Mouse (Mus musculus) mouse trophoblast stem cell (cell line): ENCODE results near the gene Gipr.

ENCODE experiments used
- in situ Hi-C, 2 experiments: fragments of 300-500 bp; cut with MseI, MboI; formaldehyde crosslinking; loops; 2 replicates in 1 of 2; 3 replicates in 1 of 2; pipeline ENCODE4 v1.15.1; 2025

Gene Gipr

DNA sequence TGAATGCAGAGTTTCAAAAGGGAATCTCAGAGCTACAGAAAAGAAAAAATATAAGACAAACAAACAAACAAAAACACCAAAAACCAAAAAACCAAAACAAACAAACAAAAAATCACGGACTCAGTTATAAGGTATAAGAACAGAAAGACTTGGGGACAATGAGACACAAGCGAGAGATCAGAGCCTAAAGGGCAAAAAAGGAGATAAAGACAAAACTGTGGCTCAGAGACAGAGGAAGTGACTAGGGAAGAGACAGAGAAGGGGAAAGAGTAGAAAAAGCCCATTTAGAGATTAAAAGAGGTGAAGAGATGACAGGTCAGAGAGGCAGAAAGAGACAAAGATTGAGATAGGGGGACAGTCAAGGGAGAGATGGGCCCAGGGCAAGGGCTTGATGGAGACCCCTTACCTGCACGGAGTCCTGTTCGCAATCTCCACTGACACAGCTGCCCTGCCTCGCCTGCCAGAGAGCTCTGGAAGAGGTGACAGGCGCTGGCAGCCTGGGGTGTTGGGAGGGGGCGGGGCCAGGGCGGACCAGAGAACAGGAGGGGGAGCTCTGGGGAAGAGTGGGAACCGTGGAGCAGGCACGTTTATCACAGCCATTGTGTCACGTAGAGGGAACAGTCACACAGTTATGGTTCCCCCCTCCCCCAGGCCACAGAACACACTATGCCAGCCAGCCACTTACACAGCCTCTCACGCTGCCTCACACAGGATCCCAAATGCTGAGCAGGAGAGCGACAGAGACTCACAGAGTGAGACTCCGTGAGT is at the start of gene Gipr:
Gipr (minus strand) TSS at position 472 of the 768 bp plus-strand sequence.
- in situ Hi-C loops, result no loop called here

DNA sequence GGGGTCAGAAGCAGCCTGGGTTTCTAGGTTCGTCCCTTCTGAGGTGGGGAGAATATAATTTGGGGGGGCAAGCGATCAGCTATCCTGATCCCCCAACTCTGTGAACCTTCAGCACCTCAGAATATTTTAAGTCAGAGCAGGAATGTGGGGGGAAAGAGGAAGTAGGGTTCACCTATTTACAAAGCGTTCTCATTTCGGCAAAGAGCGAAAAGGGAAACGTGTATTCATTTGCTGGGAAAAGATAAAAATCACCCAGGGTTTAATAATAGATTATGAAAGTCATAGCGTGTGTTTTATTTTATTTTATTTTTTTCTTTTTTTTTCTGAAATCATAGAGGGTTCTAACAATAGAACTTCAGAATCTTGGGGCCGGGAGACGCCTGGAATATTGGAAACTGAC is 49.0 kb upstream of the Gipr start:
- in situ Hi-C loops, result no loop called here

DNA sequence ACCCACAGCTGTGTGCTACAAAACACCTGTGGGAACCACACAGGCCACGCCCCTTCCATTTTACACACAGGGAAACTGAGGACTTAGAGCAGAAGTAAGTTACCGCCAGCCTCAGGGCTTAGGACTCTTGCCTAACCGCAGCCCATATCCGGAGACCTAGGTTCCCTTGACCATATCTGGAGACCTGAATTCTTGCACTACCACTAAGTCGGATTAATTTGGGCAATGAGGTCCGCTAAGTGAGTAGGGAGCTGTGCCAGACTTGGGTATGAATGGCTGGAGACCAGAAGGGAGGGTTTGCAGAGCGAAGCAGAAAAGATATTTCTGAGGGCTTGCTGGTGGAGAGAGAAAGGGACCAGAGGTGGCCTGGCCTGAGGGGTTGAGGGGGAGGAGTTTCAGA is 48.4 kb upstream of the Gipr start:
- in situ Hi-C loops, result no loop called here

DNA sequence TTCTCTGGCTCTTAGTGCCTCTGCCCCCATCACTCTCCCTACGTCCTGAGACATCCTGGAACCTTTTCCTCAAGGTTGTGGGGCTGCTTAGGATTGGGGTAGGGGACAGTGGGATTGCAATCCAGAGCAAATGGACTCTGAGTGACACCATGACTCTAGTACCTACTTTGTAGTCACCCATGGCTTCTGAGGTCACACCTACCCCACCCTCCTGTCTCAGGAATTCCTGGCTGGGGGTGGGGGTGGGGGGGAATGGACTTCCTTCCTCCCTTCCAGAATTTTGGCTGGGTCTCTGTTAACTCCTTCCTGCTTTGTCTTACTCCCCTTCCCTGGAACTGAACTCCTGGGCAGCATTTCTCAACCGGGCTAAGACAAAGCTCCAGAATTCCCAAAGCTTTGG is 47.5 kb upstream of the Gipr start:
- in situ Hi-C loops, result no loop called here

DNA sequence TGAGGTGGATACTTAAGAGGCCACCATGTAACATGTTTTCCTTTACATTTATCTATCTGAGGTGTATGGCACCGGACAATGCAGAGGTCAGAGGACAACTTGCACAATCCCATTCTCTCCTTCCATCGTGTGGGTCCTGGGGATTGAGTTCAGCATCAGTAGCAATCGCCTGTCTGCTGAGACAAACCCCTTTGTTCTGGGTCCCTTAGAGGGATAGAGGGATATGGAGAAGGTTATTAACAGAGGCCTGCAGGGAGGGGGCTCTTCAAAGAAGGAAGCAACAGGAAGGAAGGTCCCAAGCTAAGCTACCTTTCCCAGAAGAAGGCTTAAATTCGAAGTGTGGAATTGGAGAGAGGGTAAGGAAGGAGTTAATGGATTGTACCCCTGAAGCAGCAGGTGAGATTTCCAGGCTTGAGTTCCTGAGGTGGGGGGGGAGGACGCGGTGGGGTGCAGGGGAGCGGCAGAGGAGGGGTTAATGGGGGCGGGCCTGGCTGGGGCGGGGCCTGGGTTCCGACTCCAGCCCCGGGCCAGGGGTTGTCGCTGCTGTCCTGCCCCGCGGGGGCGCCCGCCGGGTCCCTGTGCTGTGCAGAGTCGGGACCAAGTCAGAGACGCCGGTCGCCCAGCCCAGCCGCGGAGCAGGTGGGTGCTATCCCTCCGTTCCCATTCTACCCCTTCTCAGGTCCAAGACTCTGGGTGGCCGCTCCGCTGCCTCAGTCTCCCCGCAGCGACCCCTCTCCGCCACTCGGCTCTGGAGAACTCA is 46.2 kb upstream of the Gipr start, which contains the start of gene Gpr4:
Gpr4 (plus strand) TSS at position 543 of the 760 bp plus-strand sequence.
- in situ Hi-C loops, result no loop called here

DNA sequence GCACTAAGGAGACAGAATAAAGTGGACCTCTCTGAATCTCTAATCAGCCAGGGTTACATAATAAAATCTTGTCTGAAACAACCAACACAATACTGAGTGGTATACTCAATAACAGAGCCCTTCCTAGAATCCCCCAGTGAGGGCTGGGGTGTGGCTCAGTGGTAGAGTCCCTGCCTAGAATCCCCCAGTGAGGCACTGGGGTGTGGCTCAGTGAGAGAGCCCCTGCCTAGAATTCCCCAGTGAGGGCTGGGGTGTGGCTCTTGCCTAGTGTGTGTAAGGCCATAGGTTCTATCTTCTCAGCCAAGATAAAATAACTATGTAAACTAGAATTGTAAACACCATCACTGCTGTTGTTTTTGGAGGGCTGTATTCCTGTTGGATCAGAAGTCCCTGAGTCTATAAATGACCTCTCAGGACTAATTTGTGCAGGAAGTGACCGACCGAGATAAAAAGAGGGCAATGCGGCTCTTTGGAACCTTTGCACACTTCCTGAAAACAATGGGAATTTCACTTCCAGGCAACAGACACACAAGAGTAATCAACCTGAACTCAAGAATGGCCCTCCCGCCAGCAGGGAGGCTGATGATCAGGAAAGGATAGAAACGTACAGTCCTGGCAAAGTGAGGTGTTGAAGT is 45.2 kb upstream of the Gipr start:
- in situ Hi-C loops, result no loop called here

DNA sequence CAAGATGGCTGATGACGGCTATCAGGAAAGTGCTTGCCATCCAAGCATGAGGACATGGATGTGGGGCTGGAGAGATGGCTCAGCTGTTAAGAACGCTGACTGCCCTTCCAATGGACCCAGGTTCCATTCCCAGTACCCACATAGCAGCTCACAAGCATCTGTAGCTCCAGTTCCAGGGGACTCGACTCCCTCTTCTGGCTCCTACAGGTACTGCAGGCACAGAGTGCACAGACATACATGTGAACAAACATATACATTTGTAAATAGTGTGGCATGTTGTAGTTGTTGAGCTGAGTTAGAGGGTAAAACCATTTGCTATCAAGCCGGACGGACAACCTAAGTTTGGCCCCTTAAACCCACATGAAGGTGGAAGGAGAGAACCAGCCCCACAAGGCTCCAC is 44.1 kb upstream of the Gipr start:
- in situ Hi-C loops, result no loop called here

DNA sequence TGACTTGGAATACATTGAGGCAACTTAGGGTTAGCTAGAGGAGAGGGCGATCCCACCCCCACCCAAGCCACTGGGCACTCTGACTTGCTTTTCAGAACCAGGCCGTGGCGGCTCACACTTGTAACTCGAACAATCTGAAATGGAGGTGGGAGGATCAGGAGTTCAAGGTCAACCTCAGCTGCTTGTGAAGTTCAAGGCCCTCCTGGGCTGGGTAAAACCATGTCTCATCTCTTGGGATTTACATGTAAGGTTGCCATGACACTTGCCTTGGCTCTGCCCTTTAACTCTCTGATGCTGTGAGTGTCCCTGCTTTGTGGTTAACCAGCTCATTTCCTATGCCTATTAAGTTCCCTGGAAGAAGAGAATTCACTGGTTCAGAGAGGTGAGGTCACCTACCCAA is 43.6 kb upstream of the Gipr start:
- in situ Hi-C loops, result no loop called here

DNA sequence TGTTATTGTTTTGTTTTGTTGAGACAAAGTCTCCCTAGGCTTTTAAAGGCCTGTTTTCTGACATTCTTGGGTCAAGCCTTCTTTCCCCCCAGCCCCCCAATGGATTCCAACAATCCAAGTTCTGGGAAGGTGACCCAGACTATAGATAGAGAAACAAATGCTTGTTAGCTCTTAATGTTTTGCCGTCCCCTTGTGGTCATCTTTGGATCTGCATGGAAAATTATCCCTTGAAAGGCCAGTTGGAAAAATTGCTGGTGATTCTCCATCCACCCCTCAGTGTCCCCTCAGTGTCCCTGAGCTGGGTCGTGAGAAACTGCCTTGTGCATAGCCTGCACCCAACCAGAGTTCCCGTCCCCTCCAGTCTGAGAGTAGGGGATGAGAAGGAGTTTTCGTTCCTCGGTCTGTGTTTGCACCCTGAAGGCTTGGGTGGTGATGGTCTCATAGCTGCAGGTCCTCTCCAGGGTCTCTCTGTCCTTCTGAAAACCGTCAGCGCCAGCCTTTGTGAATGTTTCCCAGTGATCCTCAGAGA is 43.1 kb upstream of the Gipr start:
- in situ Hi-C loops, result no loop called here

DNA sequence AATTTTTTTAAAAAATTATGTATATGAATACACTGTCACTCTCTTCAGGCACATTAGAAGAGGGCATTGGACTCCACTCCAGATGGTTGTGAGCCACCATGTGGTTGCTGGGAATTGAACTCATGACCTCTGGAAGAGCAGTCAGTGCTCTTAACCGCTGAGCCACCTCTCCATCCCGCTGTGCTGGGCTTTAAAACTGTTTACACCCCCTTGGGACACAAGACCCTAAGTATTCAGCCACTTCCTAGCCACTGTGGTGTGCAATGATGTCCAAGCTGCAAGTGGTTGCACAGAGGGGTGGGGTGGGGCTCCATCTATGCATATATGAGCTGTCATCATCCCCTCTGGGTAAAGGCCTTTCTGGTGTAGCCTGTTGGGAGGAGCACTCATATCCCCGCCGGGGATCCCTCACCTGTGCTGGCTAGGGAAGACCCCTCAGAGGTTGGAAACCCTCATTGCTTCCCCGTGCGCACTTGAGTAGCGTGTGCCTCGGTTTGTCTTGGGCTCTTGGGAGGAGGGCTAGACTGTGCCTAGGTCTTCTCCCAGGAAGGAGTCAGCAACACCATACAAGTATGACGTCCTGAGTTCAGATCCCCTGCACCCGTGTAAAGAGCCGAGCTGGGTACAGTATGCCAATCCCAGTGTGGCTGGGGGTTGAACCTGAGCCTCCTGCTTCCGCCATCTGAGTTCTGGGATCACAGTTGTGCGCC is 42.4 kb upstream of the Gipr start:
- in situ Hi-C loops, result no loop called here

DNA sequence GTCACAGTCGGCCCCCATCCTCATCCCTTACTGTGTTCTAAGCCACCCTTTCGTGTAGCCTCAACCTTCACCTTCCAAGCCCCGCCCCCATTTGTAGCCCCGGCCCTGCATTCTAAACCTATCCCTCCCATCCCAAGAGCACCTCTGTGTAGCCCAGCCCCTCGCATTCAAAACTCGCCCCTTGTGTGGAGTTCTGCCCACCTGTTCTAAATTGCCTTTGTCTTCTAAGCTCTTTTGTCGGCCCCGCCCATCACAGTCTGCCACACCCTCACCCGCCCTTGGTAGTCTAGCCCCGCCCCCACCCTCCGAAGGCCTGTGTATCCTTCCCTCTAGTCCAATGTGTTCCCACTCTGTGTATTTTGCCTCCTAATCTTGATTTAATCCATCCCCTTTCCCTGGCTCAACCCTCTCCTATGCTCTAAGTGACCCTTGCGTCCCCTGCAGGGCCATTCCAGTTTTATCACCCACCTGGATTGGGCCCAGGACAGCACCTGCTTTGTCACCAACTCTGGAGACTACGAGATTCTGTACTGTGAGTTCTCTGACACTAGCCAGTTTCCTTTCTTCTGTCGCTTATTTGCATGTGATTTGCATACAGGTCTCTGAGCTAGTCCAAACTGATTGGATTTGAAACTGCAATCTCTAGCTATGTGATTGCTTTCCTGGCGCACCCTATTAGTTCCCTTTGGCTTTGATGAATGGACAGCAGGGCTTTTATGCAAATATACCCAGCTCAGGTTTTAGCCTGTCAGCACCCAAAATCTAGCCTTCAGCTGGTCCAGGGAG is 36.3 kb upstream of the Gipr start:
- in situ Hi-C loops, result no loop called here

DNA sequence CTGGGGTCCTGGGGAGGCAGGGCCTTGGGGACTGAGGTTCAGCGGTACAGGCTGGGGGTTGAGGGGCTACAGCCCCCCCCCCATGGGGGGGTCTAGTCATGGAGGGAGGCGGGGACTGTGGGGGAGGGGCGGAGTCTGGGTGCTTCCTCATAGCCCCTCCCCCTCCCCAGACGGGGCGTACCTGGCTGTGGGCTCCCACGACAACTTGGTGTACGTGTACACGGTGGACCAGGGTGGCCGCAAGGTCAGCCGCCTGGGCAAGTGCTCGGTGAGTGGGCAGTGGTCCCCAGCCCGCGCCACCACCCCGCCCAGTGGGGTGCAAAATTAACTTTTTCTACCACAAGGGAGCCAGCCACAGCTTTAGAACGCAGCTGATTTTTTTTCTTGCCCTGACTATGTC is 35.7 kb upstream of the Gipr start:
- in situ Hi-C loops, result no loop called here

DNA sequence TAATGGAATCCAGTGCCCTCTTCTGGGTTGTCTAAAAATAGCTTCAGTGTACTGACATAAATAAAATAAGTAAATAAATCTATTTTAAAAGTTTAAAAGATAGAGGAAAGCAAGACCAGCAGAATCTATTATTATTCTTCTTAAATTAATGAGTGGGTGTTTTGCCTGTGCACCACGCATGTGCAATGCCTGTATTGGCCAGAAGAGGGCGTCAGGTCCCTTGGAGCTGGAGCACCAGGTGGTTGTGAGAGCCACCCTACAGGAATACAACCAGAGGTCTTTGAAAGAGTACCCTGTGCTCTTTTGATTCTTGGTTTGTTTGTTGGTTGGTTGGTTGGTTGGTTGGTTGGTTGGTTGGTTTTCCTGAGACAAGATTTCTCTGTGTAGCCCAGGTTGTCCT is 32.1 kb upstream of the Gipr start:
- in situ Hi-C loops, result no loop called here

DNA sequence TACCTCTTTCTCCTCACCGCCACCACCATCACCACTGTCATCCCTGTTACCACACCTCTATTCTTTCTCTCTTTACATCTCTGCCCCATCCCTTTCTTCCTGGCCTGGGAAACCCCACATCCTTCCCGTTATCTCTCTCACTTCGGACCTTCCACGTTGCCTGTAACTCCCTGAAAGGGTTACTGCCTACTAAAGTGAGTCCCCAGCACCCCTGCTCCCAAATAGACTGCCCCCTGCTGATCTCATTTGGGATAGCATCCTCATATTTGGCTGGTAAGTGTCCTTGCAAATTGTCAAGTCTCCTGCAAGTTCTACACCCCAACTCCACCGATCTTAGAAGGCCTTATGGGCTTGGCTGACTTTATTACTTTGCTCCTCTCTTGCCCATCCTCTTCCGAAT is 30.7 kb upstream of the Gipr start:
- in situ Hi-C loops, result no loop called here

DNA sequence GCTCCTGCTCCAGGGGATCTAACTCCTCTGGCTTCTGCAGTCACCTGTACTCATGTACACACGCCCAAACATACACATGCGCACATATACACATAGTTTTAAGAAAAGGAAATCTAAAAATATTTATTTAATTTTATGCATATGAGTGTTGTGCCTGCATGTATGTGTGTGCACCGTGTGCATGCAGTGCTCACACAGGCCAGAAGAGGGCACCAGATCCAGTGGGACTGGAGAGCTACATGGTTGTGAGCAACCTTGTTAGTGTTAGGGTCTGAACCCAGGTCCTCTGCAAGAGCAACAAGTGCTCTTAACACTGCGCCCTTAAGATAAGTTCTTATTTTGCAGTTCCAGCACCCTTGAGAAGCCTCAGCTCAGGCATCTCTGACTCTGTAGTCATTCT is 28.7 kb upstream of the Gipr start:
- in situ Hi-C loops, result no loop called here

DNA sequence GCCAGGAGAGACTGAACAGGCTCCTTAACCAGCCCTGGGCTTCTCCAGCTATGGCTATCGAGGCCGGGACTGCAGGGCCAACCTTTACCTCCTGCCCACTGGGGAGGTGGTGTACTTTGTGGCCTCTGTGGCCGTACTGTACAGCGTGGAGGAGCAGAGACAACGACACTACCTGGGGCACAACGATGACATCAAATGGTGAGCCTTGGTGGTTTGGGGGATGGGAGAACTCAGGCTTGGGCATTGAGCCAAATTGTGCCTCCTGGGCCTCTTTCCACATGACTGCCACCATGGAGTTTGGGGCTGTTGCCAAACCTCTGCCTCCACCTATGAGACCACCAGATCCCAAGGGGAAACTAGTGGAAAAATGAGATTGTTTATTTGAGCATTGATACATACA is 18.8 kb upstream of the Gipr start:
- in situ Hi-C loops, result no loop called here

DNA sequence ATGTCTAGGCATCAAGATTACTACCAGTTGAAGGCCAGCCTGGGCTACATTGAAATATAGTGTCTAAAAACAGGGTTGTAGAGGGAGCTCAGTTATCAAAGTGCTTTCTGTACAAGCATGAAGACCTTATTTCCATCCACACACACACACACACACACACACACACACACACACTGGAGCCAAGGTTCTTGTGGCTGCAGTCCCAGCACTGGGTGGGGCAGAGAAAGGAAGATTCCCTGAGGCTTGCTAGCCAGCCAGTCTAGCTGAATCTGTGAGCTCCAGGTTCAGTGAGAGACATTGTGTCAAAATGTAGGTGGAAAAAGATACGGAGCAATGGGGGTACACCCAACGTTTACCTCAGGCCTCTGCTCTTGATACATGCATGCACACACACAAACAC is 18.3 kb upstream of the Gipr start:
- in situ Hi-C loops, result no loop called here

DNA sequence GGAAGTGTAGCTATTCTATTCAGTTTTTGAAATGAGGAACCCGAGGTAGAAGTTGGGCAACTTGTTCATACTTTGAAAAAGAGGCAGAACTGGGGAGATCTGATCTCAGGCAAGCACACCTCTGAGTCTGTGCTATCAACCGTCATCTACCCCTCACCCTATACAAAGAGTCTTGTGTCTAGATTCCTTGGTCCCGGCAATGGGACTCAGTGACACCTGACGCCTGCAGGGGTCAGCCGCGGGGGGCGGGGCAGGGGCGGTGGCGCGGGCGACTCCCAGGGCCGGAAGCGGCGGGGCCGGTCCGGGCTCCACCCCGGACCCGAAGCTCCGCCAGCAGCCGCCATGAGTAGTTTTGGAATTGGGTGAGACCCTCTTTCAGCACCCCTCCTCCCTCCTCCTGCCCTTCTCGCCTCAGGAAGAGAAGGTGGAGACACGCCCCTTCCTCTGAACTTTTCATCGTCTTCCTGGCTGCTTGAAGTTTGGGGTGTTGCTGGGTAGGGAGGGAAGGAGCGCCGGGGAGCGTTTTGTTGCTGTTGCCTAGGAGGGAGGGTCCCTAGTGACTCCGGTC is 15.0 kb upstream of the Gipr start:
- in situ Hi-C loops, result no loop called here

DNA sequence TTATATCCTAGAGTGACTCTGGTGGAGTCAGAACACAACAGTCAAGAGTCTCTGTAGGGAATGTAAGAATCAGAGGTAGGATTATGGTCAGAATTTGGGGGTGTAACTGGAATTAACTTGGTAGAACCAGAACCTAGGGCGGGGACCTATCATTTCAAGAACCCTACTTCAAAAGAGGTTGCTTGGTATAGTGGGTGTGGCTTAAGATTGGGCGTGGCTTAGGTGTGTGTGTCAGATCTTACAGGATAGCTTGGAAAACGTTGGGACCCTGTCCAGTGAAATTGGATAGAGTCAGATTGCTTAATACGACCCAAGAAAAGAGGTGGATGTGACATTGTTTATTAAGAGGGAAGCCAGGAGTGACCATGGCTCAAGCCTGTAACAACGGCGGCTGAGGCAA is 14.0 kb upstream of the Gipr start:
- in situ Hi-C loops, result loop anchor here in 1 of 2 experiments (5.0 kb wide), 1 partner anchor 102 kb away; the partner anchor contains the start of genes Ppm1n and Rtn2

DNA sequence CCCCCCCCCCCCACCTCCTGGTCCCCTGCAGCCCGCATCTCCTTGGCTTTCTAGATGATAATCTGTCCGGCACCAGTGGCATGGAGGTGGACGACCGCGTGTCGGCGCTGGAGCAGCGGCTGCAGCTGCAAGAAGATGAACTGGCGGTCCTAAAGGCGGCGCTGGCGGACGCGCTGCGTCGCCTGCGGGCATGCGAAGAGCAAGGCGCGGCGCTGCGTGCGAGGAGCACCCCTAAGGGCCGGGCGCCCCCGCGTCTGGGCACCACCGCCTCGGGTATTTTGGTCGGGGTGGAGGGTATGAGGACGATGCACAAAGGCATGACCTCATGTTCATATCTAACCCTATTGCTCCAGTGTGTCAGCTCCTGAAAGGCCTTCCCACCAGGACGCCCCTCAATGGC is 13.2 kb upstream of the Gipr start:
- in situ Hi-C loops, result loop anchor here in 1 of 2 experiments (5.0 kb wide), 1 partner anchor 103 kb away; the partner anchor contains the start of genes Ppm1n and Rtn2
